Mouse (Mus musculus) ES-E14 (cell line): ENCODE results near the gene Rin2. TPM values are rescaled to one million over a fixed set of nuclear protein-coding genes. Genes with fewer than 3 reads are reported as not detected.

Experiments used
- DNase-seq: peaks from one replicate; pipeline ENCODE4 v3.0.0-alpha.2; 2013; ENCODE audit warnings: low read depth, low spot score
- H3K27ac ChIP-seq: 2 replicates; pipeline ENCODE4 v1.5.1; 2012; ENCODE audit warnings: low read depth, mild to moderate bottlenecking, low read length, moderate library complexity, mixed read lengths; ENCODE audit not compliant: poor library complexity, insufficient read depth, severe bottlenecking
- H3K36me3 ChIP-seq: 2 replicates; pipeline ENCODE4 v1.6.1; 2012; ENCODE audit warnings: mild to moderate bottlenecking, low read length, moderate library complexity, mixed read lengths; ENCODE audit not compliant: control insufficient read depth, poor library complexity, insufficient read depth, severe bottlenecking
- H3K4me1 ChIP-seq, 2 experiments: fragments of 150-350 bp in 1 of 2; sonication (generic) in 1 of 2; 2 replicates each; pipeline ENCODE4 v1.6.1; 2012; ENCODE audit warnings: low read length in 2 of 2, mild to moderate bottlenecking in 1 of 2, mixed read lengths in 1 of 2; ENCODE audit not compliant: control insufficient read depth in 2 of 2, insufficient read depth in 2 of 2, poor library complexity in 1 of 2
- H3K4me3 ChIP-seq, 2 experiments: fragments of 150-350 bp in 1 of 2; sonication (generic) in 1 of 2; 2 replicates each; pipeline ENCODE4 v1.5.1; 2012; ENCODE audit warnings: low read length in 2 of 2, low read depth in 1 of 2, mild to moderate bottlenecking in 1 of 2, mixed read lengths in 1 of 2; ENCODE audit not compliant: insufficient read depth in 1 of 2, poor library complexity in 1 of 2, severe bottlenecking in 1 of 2
- H3K9ac ChIP-seq: 2 replicates; pipeline ENCODE4 v1.6.1; 2012; ENCODE audit warnings: low read depth, mild to moderate bottlenecking, low read length, mixed read lengths; ENCODE audit not compliant: poor library complexity, insufficient read depth, severe bottlenecking
- H3K9me3 ChIP-seq: fragments of 150-350 bp; sonication (generic); 2 replicates; pipeline ENCODE4 v1.6.1; 2012; ENCODE audit warnings: low read depth, mild to moderate bottlenecking, low read length; ENCODE audit not compliant: control insufficient read depth, insufficient read depth
- CHD2 ChIP-seq: IDR thresholded peaks from 2 replicates; pipeline ENCODE4 v1.6.1; 2014; ENCODE audit warnings: mild to moderate bottlenecking, low read depth, low read length, inconsistent platforms
- HCFC1 ChIP-seq: IDR thresholded peaks from 2 replicates; pipeline ENCODE4 v1.6.1; 2012; ENCODE audit warnings: low read length, inconsistent platforms, borderline replicate concordance; ENCODE audit not compliant: insufficient read depth
- MAFK ChIP-seq: IDR thresholded peaks from 2 replicates; pipeline ENCODE4 v1.6.1; 2014; ENCODE audit warnings: mild to moderate bottlenecking, low read depth, low read length, inconsistent platforms; ENCODE audit not compliant: insufficient read depth
- ZC3H11A ChIP-seq: IDR thresholded peaks from 2 replicates; pipeline ENCODE4 v1.6.1; 2012; ENCODE audit warnings: low read depth, mild to moderate bottlenecking, inconsistent platforms, low read length, borderline replicate concordance
- ZNF384 ChIP-seq: IDR thresholded peaks from 2 replicates; pipeline ENCODE4 v1.6.1; 2012; ENCODE audit warnings: low read depth, low read length, inconsistent platforms
- in situ Hi-C, 2 experiments: fragments of 600-800 bp; cut with MboI; formaldehyde crosslinking; loops; one replicate each; pipeline ENCODE4 v1.15.1; 2025; ENCODE audit warnings: low sequenced_read_pairs in 2 of 2, inconsistent platforms in 1 of 2; ENCODE audit not compliant: unreplicated experiment in 2 of 2
- total RNA-seq: library from RNA; depleted of rRNA; stranded (reverse); fragments of 300-350 nt; gene quantifications from 2 replicates; pipeline ENCODE4 v1.2.3, GENCODE M21; 2012; rRNA removed

Rin2 gene
- total RNA-seq: 3.6 and 3.7 TPM in 2 replicates

GRCm38 (mm10) chr2:145675142-145675755, at the start of gene Rin2:
Gene Rin2 (plus strand): TSS chr2:145675215.
- in situ Hi-C loops: no loop called here
- Histone ChIP-seq H3K4me3 (peak within 1 kb of the TSS; percentile 70 to 95), H3K27ac (peak within 1 kb of the TSS; percentile 68; the same call in 1 of the 2 replicates), H3K9ac (peak within 1 kb of the TSS; percentile 83), H3K4me1 (peaks cover 0 to 4% of the 10 kb centered on the region in 2 experiments; a peak in 2 of 4 replicates), H3K36me3 (no peaks in the 10 kb centered on the region), H3K9me3 (no peaks in the 10 kb centered on the region)
- DNase-seq: peak; percentile 91
- TF ChIP-seq MAFK (no peak), ZNF384 (no peak), CHD2 (no peak), ZC3H11A (no peak), HCFC1 (no peak)

GRCm38 (mm10) chr2:145631123-145631798, 43.8 kb upstream of the Rin2 start:
- in situ Hi-C loops: no loop called here
- DNase-seq: no peak
- no peak overlapping the region for H3K27ac ChIP-seq
- no peaks in the 10 kb centered on the region for H3K36me3 ChIP-seq
- H3K9ac ChIP-seq: no peak overlapping the region
- no peak overlapping the region for H3K4me3 ChIP-seq
- TF ChIP-seq CHD2 (no peak), HCFC1 (no peak), ZNF384 (no peak), ZC3H11A (no peak), MAFK (no peak)
- H3K9me3 ChIP-seq: no peaks in the 10 kb centered on the region
- H3K4me1 ChIP-seq: no peaks in the 10 kb centered on the region

- Histone ChIP-seq H3K36me3 (no peaks in the 10 kb centered on the region), H3K9ac (no peak overlapping the region), H3K4me1 (no peaks in the 10 kb centered on the region), H3K4me3 (no peak overlapping the region), H3K27ac (no peak overlapping the region), H3K9me3 (no peaks in the 10 kb centered on the region)
- DNase-seq: no peak
- no peak for TF ChIP-seq HCFC1
- in situ Hi-C loops: no loop called here
Measured at GRCm38 (mm10) chr2:145631799-145632174, 43.2 kb upstream of the Rin2 start.

- no peaks in the 10 kb centered on the region for H3K4me1 ChIP-seq
- H3K27ac ChIP-seq: no peak overlapping the region
- no peak for TF ChIP-seq ZNF384
- no peak for TF ChIP-seq MAFK
- no peak for TF ChIP-seq CHD2
- no peak for TF ChIP-seq HCFC1
- TF ChIP-seq ZC3H11A: no peak
- in situ Hi-C loops: no loop called here
- no peaks in the 10 kb centered on the region for H3K36me3 ChIP-seq
- no peak for DNase-seq
- H3K4me3 ChIP-seq: no peak overlapping the region
- no peaks in the 10 kb centered on the region for H3K9me3 ChIP-seq
- H3K9ac ChIP-seq: no peak overlapping the region
Measured at GRCm38 (mm10) chr2:145633811-145634210, 41.2 kb upstream of the Rin2 start.
